Mouse (Mus musculus) R1 (cell line): ENCODE measurements around the gene Usp44.

ENCODE experiments used
- DNase-seq: peaks from one replicate; pipeline ENCODE4 v3.0.0-alpha.2; 2018; ENCODE audit warnings: low read depth, low spot score

The Usp44 gene

DNA sequence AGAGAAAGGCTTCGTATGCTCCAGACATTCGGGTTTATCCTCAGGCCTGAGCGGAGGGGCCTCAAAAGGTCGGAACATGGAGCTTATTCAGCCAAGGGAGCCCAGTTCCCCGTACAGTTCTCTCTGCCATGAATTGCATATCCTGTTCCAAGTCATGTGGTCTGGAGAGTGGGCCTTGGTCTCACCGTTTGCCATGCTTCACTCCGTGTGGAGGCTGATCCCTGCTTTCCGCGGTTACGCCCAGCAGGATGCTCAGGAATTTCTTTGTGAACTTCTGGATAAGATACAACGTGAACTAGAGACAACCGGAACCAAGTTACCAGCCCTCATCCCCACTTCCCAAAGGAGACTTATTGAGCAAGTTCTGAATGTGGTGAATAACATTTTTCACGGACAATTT lies 15.4 kb downstream of the Usp44 start:
- peak; percentile 62 for DNase-seq

DNA sequence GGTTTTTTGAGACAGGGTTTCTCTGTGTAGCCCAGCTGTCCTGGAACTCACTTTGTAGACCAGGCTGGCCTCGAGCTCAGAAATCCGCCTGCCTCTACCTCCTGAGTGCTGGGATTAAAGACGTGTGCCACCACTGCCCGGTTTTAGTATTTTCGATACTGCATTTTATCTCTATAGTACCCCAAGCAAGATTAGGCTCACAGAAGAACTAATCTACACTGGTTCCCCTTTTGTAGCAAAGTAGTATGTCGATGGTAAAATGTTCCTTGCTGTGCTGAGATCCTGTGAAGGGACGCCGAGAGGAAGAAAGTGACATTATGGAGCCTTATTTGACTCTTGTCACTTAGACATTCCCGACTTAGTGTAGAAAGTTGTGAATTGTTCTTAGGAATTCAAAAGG lies 23.8 kb downstream of the Usp44 start:
- no peak for DNase-seq

DNA sequence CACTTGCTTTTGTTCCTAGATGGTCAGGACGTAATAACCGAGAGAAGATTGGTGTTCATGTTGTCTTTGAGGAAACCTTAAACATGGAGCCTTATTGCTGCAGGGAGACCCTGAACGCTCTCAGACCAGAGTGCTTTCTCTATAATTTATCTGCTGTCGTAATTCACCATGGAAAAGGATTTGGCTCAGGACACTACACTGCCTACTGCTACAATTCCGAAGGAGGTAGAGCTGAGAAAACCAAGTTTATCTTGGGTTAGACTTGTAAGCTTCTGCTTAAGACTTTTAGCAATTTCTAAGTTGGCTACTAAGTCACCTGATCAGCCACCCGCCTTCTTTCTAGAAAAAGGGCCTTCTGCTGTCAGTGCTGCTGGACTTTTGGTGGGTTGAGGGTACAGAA lies 24.7 kb downstream of the Usp44 start:
- no peak for DNase-seq

DNA sequence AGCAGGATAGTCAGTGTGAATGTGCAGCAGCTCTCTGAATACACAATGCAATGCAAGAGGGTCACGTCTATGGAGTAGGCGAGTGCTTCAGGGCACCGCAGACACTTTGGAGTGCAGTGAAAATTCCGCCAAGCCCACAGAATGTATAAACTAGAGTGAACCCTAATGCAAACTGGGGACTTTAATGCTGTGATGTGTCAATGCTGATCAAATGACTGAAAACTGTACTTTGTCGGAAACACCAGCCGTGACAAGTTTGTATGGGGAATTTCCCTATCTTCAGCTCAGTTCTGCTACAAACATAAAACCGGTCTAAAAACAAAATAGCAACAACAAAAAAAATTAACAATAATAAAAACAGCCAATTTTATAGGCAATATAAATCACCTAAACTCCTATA lies 37.0 kb downstream of the Usp44 start:
- no peak for DNase-seq

DNA sequence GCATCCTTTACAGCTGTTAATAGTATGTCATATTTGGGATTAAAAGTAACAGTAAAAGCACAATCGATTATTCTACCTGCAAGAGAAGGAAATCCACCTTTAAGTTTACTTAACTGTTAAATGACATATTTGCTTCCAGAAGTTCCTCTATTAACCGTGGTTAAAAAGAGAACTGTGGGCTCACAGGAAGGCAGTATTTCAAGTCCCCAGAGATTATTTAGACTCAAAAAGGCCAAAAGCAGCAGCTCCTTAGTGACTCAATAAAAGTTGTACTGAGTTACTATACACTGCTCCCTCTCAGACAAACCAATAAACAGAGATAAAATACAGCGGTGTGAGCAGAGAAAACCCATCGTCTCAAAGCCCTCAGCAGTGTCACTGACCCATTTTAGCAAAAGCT lies 37.5 kb downstream of the Usp44 start:
- DNase-seq = no peak

DNA sequence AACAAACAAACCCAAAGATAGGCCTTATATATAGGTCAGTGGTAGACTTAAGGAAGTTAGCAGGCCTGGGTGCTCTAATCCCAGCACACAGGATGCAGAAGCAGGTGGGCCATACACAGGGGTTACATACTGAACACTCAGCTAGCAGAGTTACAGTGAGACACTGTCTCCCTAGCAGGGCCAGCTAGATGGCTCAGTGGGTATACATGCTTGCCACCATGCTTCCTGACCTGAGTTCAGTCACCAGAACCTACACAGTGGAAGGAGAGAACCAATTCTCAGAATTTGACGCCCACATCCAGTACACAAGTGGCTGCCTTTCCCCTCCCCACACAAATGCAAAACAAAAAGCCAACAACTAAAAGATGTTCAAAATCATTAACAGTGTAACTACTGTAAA lies 45.4 kb downstream of the Usp44 start:
- DNase-seq = no peak

DNA sequence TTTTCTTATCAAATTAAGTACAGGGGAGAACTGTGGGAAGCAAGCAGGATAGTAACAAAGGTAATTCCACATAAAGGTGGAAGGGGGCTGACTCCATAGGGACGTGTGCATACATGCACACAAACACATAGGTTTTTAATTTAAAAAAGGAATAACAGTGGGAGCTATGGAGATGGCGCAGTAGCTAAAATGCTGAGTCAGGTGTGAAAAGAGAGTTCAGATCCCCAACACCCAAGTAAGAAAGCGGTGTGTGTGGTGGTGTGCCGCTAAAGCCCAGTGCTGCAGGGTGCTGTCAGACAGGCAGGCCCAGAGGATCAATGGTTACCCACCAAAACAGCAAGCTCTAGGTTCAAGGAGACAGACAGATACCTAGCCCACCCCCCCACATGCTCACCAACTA lies 47.4 kb downstream of the Usp44 start:
- no peak for DNase-seq

DNA sequence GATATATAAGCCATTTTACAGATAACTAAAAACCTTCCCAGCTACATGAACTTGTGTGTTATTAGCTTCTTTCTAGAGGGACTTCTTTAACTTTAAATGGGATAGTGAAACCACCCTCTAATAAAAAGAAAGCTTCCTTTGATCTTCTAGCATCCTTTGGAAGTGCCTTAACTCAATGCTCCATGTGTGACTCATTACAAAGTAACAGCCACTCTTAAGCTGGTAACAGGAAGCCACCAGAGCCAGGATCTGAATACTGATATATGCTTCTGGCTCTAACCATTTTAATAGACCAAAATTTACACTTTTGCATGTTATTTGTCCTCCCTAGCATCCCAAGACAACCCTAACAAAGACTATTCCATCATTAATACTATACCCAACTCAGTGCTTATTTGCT lies 50.6 kb downstream of the Usp44 start:
- no peak for DNase-seq

DNA sequence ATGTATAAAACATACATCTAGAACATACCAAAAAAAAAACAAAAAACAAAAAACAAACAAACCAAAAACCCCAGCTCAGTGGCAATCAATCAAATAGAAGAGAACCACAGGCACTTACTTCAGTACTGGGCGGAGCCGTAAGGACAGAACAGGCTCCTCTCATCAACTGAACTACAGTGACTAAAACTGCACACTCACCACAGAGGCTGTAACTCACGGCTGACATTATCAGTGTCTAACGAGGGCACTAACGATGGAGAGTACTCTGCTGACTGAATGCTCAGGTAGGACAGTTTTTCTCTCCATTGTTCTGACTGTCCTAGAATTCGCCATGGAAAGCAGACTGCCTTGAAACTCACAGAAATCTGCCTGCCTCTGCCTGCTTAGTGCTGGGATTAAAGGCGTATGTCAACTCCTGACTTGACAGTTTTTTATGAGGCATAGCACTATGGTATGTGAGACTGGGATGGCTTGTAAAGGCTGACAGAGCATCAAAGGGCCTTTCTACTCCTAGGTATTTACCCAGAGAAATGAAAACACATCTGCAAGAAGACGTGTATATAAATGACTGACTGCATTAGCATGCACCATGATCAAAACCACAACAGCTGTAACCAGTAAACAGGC lies 51.5 kb downstream of the Usp44 start:
- DNase-seq = no peak

DNA sequence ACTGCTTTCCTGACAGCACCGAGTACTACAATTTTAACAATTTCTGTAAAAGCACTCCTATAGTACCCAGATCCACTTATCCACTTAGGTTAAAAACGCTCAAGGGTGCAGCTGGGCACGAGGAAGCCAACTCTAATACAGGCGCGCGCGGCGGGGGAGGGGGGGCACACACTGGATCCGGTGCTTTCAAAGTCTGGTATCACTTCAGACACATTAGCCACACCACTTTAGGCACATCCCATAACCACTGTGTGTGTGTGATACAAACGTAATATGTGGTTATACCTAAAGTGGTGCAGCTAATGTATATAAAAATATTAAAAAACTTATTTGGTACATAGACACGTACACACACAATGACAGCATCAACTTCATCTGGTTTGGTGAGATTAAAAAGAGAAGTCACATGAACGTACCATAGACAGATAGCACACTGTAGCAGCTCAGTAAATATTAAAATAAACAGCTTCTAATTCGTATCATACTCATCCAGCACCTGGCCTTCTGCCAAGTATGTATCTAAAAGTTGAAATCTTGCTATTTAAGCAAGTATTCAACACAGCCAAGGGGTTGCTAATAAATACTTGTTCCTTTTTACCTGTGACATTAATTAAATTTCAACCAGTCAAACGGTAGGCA lies 54.6 kb downstream of the Usp44 start:
- DNase-seq = no peak

DNA sequence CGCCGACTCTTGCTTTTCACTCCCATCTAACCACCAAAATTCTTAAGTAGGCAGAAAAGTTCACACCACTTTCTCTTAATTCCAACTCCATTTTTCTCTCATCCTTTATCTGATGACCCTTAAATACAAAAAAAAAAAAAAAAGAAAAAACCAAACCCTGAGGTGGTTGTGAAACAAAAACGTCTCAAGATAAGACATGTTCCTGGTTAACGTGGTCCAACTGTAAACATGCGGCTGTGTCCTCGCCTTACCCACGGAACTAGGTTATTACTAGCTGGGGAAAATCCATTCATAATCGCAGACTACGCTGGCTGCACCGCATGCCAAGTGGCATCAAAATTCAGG lies 57.2 kb downstream of the Usp44 start:
- no peak for DNase-seq

DNA sequence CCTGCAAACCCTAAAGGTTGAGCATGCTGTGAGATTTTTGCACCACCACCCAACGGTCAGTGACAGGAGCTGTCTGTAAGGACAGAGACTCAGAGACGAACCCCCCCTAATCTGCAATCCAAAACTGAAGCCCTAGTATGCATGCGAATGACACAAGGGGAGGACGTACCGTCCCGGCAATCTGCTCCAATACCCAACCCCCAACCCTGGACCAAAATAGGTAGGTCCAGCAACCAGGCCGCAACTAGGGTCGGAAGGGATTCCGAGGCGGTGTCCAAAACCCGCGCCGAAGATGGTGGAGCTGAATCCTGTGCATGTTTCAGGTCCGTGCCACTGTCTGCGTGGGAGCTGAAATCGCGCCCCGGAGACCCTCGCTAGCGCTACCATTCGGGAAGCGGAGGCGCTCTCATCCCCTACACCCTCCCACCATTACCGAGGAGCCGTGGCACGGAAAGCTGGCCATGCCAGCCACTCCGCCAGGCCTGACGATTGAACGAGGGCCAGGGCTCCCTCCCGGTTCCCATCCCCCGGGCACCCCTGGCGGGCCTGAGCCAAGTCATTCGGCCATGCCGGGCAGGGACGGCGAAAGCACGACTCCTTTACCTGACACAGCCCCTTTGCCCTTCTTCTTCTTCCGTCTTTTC lies 57.7 kb downstream of the Usp44 start:
- DNase-seq = peak; percentile 61

DNA sequence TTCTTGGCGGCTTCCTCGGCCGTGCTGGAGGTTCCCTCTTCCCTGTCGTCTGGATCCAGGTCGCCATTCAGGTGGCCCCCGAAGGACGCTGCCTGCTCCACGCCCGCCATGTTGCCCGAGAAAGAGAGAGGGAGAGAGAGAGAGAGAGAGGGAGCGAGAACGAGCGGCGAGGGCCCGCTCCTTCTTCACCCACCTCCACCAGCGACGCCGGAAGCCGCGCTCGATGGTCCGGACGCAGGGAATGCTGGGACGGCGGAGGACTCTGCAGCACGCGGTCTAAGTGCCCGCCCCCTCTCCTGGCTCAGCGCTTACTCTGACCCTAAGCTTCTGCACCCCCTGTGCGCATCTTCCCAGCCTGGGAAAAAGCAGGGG lies 58.2 kb downstream of the Usp44 start:
- peak; percentile 90 for DNase-seq

DNA sequence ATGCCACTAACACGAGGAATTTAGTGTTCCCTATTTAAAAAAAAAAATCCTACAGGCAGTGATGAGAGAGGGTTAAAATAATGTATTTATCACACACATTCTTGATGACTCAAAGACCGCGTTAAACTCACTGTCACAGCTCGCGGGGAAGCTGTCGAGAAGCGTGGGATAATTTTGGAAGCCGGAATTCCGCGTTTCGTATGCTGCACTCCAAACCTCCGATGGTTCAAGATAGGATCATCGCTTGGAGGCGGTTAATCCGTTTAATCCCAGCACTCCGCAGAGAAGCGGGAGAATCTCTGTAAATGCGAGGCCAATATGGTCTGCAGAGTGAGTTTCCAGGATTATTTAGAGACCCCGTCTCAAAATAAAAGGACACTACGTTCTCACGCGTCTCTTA lies 58.6 kb downstream of the Usp44 start:
- DNase-seq = no peak

DNA sequence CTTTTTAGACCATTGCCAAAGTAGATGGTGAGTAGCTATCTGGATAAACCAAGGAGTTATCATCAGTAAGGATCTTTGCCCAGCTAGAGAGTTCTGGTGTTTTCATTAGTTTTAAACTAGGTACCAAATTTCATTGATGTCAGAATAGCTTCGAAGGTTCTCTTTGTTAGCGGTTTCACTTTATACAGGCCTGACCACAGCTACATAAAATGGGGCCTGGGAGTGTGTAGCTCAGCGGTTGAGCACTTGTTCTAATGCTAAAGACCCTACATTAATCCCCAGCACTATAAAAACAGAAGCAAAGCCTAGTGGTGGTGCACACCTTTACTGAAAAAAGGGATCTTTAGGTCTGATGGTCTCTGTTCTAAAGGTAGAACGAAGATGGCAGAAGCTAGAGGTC lies 59.2 kb downstream of the Usp44 start:
- DNase-seq = no peak

DNA sequence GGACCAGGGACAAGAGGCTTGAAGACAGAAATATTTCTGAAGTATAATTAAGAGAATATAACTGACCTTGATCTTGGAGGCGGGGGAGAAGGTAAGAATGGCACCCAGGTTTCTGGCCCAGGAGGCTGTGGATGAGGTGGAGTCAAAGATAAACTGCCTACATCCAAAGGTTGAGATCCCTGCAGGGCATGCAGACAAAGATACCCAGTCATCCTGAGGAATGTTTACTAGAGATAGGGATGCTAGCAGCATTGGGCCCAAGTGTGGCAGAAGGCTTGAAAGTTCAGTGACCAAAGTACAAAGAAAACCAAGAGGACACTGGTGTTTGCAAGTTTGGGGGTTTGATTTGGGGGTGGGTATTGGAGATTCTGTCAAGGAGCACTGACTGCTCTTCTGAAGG lies 59.7 kb downstream of the Usp44 start:
- no peak for DNase-seq

DNA sequence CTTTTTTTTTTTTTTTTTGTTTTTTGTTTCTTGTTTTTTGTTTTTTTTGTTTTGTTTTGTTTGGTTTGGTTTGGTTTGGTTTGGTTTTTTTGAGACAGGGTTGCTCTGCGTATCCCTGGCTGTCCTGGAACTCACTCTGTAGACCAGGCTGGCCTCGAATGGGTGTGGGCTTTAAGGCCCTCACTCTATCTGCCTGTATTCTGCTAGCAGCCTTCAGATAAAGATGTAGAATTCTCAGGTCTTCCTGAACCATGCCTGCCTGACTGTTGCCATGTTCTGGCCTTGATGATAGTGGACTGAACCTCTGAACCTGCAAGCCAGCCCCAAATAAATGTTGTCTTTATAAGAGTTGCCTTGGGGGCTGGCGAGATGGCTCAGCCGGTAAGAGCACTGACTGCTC lies 61.2 kb downstream of the Usp44 start:
- DNase-seq = no peak

DNA sequence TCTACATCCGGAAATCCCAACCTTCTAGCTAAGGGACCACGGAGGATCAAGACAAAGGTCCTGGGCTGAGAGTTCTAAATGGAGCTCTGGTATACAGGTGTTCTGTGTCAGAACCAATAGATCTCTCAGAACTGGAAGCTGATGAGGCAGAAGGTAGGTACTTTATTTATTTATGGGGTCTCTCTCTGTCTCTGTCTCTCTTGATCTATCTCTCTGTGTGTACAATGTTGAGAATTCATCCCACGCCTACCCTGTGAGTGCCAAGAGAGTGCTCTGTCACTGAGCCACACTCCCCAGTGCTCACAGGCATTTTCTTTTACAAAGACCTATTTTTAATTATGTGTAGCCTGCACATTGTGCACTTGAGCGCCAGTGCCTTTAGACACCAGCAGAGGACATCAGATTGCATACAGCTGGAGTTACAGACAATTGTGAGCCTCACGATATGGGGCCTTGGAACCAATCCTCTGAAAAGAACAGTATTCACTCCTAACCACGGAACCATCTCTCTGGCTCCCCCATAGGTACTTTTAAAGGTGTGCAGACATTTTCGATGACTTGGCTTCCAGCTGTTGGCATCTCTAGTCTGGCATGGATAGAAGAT lies 65.8 kb downstream of the Usp44 start, which contains the start of gene Metap2:
TSS of gene Metap2 (minus strand) at position 51 of the 604 bp plus-strand sequence.
- no peak for DNase-seq

DNA sequence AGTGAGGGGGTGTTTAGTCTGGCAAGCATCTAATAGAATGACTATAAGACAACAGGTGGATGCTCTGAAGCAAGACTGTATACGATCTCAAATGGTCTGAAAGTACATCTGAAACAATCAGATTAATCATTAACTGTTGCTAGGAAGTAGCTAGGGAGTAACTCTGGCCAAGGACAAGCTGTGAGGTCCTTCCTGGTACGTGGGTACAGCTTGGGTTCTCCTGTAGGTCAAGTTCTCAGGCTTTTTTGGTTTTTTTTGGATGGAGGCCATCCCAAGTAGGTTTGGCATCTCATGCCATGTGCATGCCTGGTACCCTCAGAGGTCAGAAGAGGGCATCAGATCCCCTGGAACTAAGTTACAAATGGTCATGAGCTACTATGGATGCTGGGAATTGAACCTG lies 67.9 kb downstream of the Usp44 start:
- DNase-seq = no peak

DNA sequence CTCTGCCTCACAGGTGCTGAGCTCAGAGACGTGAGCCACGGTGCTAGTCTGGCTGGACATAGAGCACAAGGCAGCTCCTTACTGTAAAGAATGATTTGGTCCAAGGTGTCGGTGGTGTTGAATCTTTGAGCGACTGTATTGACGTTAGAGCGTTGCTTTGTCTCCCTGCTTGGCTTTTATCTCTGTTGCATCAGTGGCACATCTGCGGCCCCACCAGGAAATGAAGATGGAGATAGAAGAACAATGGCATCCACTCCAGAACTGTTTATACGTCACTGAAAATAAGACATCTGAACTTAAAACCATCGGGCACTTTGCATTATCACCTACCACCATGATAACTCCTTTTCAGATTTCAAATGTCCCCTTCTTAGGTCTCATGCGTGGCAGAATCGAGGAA lies 68.6 kb downstream of the Usp44 start:
- DNase-seq = no peak

DNA sequence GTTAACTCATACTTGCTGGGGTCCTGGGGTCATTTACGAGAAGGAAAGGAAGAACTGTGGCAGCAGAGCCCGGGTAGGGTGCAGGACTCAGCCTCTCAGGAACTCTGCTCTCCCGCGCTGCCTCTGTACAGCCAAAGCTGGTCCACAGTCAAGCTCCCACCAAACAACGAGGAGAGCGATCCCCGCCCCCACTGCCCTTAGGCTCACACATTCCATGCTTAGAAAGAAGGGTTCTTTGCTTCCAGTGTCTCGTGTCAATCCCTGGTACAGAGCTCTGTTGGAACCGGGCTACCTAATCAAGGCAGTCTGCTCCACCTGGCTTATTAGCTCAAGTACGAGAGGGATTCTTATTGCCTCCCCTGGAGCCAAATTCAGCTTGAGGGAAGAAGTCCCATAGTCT lies 76.0 kb downstream of the Usp44 start:
- no peak for DNase-seq
